Mouse (Mus musculus): ENCODE results near the gene Atf7. TPM values are rescaled to one million over a fixed set of nuclear protein-coding genes. Genes with fewer than 3 reads are reported as not detected.

Gene Atf7
- polyA plus RNA-seq, 1 experiment from 2014 or later: 27.0 TPM

DNA sequence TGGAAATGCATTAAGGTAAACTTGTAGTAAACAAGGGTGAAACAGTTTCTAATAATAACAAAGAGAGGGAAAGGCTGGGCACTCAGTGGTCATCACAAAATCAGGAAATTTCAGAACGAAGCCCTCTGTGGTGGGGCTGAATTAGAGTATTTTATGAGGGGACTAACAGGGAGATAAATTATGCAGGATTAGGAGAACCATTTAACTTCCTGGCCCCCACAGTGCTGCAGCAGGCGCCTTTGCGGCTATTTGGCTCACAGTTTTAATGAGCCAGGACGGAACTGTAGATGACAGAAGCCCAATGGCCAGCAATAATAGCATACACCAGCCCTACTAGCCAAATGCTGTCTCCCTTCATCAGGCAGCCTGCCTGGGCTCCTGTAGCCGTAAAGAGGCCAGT lies 61.6 kb downstream of the Atf7 start:
- Histone ChIP-seq H3K27ac (no peak overlapping the region), H3K4me1 (no peaks in the 10 kb centered on the region; the same call in 1 of the 2 replicates), H3K9me3 (replicated peaks) (no peaks in the 10 kb centered on the region), H3K27me3 (ENCODE audit: low read depth, poor library complexity, severe bottlenecking) (no peaks in the 10 kb centered on the region), H3K4me3 (no peak overlapping the region), H3K36me3 (peaks cover 26% of the 10 kb centered on the region)
- 72% methylated on average over 5 of the region's 5 CpGs for WGBS
- DNase-seq (ENCODE audit: low spot score): no peak

DNA sequence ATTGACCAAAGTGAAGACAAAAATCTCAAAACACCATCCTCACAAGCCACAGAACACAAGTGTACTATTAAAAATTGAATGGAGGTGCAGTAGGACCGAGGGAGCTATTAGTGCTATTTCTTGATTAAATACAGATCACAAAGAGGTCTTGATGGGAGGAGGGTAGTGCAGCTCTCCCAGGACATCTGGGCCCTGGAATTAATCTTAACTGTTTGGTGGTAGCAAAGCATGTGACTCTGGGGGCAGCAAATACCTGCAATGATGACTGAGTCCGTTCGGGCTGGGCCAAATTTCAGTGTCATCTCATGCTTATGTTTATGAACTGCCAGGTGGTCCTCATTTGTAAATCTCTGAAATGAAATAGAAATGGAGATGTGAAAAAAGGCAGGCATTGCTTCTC lies 62.2 kb downstream of the Atf7 start:
- Histone ChIP-seq H3K27me3 (ENCODE audit: low read depth, poor library complexity, severe bottlenecking) (no peaks in the 10 kb centered on the region), H3K27ac (no peak overlapping the region), H3K4me3 (no peak overlapping the region), H3K4me1 (no peaks in the 10 kb centered on the region; the same call in 1 of the 2 replicates), H3K36me3 (peaks cover 26% of the 10 kb centered on the region), H3K9me3 (replicated peaks) (no peaks in the 10 kb centered on the region)
- no peak for DNase-seq (ENCODE audit: low spot score)
- WGBS: 85% methylated on average over 3 of the region's 3 CpGs

DNA sequence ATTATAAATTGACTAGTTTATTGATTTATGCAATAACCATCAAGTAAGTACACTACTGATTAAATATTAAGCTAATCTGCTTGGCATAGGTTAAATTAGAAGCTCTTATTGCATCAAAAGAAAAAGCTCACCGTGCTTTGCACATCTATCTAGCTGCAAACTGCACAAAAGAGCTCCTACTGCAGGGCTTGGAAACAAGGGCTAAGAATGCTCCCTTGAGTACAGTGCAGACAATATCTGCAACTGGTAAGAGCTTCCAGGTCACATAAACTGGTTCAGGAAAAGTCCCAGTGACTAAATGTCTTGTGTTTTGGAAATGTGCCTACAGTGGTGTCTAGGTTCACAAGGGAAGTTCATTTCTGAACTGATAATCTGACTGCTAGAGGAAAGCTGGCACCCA lies 62.8 kb downstream of the Atf7 start:
- H3K36me3 ChIP-seq: peaks cover 26% of the 10 kb centered on the region
- H3K4me3 ChIP-seq: no peak overlapping the region
- H3K27me3 ChIP-seq (ENCODE audit: low read depth, poor library complexity, severe bottlenecking): no peaks in the 10 kb centered on the region
- no peaks in the 10 kb centered on the region for H3K9me3 ChIP-seq (replicated peaks)
- 98% methylated on average over 1 of the region's 1 CpGs for whole genome bisulfite sequencing
- DNase-seq (ENCODE audit: low spot score): no peak
- H3K27ac ChIP-seq: no peak overlapping the region
- no peaks in the 10 kb centered on the region; the same call in 1 of the 2 replicates for H3K4me1 ChIP-seq

DNA sequence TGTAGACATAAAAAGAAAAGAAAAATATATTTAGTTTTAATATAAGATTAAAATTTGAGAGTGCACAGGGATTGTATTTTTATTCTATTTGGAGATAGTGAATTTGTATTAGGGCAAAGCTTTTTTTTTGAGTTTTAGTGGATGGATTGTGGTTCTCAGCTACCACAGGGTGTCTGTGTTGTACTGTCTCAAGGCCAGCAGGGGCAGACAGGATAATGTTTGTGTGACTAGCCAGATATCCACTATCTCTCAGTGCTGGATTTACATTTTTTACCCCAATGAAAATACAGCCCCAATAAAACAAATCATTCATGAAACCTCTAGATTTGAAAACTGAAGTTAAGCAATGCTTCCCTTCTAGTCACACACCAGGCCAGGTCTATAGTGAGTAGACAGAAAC lies 67.7 kb downstream of the Atf7 start:
- peaks cover 52% of the 10 kb centered on the region for H3K36me3 ChIP-seq
- no peaks in the 10 kb centered on the region for H3K27me3 ChIP-seq (ENCODE audit: low read depth, poor library complexity, severe bottlenecking)
- no peak for DNase-seq (ENCODE audit: low spot score)
- H3K4me3 ChIP-seq: no peak overlapping the region
- no peaks in the 10 kb centered on the region for H3K4me1 ChIP-seq
- H3K27ac ChIP-seq: no peak overlapping the region
- H3K9me3 ChIP-seq (replicated peaks): no peaks in the 10 kb centered on the region

DNA sequence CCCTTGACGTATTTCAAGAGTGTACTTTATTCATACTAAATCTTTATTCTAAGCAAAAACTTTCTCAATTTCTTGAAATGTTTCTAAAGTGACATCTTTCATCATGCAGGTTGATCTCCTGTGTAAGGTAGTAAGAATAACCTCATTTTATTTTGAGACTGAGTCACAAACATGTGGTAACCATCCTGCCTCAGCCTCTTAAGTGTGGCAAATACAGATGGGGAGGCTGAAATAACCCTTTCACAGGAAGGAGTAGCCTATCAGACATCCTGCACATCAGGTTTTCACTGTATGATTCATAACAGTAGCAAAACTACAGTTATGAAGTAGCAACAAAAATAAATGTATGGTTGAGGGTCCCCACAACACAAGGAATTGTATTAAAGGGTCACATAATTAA lies 69.7 kb downstream of the Atf7 start:
- Histone ChIP-seq H3K9me3 (replicated peaks) (no peaks in the 10 kb centered on the region), H3K27ac (no peak overlapping the region), H3K27me3 (ENCODE audit: low read depth, poor library complexity, severe bottlenecking) (no peaks in the 10 kb centered on the region), H3K4me1 (no peaks in the 10 kb centered on the region), H3K36me3 (peaks cover 59% of the 10 kb centered on the region), H3K4me3 (no peak overlapping the region)
- DNase-seq (ENCODE audit: low spot score): no peak
- WGBS: 91% methylated on average over 1 of the region's 1 CpGs

DNA sequence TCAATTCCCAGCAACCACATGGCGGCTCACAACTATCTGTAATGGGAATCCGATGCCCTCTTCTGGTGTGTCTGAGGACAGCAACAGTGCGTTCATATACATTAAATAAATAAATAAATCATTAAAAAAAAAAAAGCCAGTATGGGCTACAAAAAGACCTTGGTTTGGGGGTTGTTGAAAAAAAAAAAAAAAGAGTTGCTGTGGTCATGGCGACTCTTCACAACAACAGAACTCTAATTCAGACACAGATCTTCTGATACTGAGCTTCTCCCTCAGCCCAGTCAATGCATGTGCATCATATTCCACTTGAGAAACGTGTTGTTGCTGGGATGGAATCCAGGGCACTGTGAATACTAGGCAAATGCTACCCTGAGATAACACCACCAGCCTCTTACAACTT lies 72.7 kb downstream of the Atf7 start:
- H3K4me3 ChIP-seq: no peak overlapping the region
- WGBS: 94% methylated on average over 5 of the region's 5 CpGs
- H3K27ac ChIP-seq: no peak overlapping the region
- no peak for DNase-seq (ENCODE audit: low spot score)
- H3K27me3 ChIP-seq (ENCODE audit: low read depth, poor library complexity, severe bottlenecking): no peaks in the 10 kb centered on the region
- H3K4me1 ChIP-seq: no peaks in the 10 kb centered on the region
- peaks cover 73% of the 10 kb centered on the region for H3K36me3 ChIP-seq
- H3K9me3 ChIP-seq (replicated peaks): no peaks in the 10 kb centered on the region

DNA sequence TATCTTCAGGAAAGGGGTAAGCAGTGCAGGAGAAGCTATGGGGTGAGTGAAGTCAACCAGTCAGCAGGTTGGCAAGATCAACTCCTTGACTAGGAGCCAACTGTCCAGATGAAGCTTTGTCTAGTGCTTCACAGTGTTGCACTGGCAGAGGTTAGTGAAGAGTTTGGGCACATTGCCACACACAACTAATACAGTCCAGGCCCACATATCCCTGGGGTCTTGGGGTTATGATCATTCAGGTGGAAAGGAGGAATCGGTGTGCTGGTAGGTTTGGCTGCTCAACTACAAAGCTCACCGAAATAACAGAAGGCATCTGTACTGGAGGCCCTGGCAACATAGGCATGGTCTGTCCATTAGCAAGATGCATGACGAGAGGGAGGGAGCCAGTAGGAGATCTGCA lies 77.8 kb downstream of the Atf7 start:
- Histone ChIP-seq H3K36me3 (peaks cover 83% of the 10 kb centered on the region), H3K9me3 (replicated peaks) (no peaks in the 10 kb centered on the region), H3K4me3 (no peak overlapping the region), H3K4me1 (no peaks in the 10 kb centered on the region), H3K27me3 (ENCODE audit: low read depth, poor library complexity, severe bottlenecking) (no peaks in the 10 kb centered on the region), H3K27ac (no peak overlapping the region)
- no peak for DNase-seq (ENCODE audit: low spot score)
- 97% methylated on average over 3 of the region's 3 CpGs for WGBS

DNA sequence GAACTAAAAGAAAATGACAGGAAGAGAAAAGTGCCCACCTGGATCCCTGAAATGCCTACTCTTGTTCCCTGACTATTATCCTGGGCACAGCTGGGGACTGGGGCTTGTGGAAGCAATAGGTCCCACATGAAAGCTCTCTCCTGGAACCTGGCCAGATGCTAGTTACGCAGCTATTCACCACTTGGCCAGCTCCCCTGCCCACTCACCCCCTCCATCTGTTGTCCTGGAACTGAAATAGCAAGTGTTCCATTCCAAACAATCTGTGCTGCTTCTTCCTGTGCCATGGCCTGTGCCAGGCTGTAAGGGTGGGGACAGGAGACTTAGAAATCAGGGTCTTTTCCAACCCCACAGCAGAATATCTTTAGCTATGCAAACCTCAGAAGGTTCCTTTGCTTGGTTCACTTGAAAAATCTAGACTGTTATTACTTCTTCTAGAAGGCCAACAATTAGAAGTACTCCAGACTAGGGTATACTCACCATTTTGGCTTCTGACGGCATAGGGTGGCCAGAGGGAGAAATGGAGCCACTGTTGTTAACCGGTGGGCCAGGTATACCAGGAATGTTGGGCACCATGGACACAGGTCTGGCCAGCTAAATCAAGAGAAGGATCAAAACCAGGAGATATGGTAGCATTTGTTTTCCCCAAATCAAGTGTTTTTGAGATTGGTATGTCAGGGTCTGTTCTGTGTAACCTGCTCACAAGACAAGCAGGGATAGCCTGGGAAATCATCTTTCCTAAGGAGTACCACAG lies 78.4 kb downstream of the Atf7 start:
- H3K4me1 ChIP-seq: no peaks in the 10 kb centered on the region
- DNase-seq (ENCODE audit: low spot score): no peak
- H3K27me3 ChIP-seq (ENCODE audit: low read depth, poor library complexity, severe bottlenecking): no peaks in the 10 kb centered on the region
- WGBS: 94% methylated on average over 3 of the region's 3 CpGs
- peaks cover 82% of the 10 kb centered on the region for H3K36me3 ChIP-seq
- H3K4me3 ChIP-seq: no peak overlapping the region
- H3K27ac ChIP-seq: no peak overlapping the region
- no peaks in the 10 kb centered on the region for H3K9me3 ChIP-seq (replicated peaks)

DNA sequence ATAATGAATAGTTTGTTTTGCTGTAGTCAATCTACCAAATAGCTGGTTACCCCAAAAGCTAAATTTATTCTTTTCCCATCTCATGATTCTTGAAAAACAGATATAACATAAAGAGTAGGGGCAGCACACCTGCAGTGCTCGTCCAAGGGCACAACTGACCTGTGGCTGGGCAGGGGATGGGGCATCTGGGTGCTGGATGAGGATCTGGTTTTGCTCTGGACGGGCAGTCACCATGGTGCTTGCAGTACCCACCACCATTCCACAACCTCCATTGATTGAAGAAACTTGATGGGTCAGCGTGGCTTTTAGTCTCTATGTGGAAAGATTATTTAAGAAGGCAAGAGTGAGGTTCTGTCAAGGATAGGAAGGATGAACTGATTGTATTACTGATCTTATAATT lies 79.0 kb downstream of the Atf7 start:
- DNase-seq (ENCODE audit: low spot score): no peak
- Histone ChIP-seq H3K4me1 (no peaks in the 10 kb centered on the region), H3K27me3 (ENCODE audit: low read depth, poor library complexity, severe bottlenecking) (no peaks in the 10 kb centered on the region), H3K36me3 (peaks cover 82% of the 10 kb centered on the region), H3K4me3 (no peak overlapping the region), H3K27ac (no peak overlapping the region), H3K9me3 (replicated peaks) (no peaks in the 10 kb centered on the region)
- 89% methylated on average over 3 of the region's 3 CpGs for WGBS

DNA sequence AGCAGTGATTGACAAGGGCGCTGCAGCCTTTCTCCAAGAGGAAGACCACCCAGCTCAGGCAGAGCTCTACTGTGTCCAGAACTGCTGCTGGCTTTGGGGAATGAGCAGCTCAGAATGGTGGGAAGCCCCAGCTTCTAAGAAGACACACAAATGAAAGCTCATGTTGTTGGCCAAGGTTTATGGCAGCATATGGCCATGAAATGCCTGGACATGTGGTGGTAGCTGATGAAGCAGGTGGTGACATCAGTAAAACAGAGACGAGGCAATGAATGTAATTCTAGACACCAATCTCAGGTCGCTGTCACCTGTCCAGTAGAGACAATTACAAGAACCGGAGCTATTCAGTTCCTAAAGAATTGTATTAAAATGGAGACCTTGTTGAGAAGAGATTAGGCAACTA lies 80.5 kb downstream of the Atf7 start:
- Histone ChIP-seq H3K27me3 (ENCODE audit: low read depth, poor library complexity, severe bottlenecking) (no peaks in the 10 kb centered on the region), H3K27ac (no peak overlapping the region), H3K4me1 (no peaks in the 10 kb centered on the region), H3K4me3 (no peak overlapping the region), H3K36me3 (peaks cover 86% of the 10 kb centered on the region), H3K9me3 (replicated peaks) (no peaks in the 10 kb centered on the region)
- DNase-seq (ENCODE audit: low spot score): no peak
- 92% methylated on average over 4 of the region's 4 CpGs for WGBS

DNA sequence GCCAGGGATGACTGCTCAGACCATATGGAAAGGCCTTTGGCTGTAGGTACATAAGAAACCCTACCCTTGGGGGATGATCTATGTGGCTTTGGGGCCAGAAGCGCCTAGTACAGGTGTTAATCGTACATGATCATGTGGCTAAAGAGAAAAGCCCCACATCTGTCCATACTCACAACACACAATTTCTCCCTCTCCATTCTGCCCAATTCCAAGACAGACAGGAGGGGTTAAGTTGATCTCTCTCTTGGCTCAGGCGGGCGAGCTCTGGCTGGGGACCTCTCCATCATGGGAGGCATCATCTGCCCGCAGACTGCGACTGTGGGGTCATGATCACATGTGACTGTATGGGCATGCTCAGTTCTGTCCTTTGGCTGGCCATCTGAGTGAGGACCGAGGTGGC lies 91.3 kb downstream of the Atf7 start:
- Histone ChIP-seq H3K36me3 (peaks cover 87% of the 10 kb centered on the region), H3K27me3 (ENCODE audit: low read depth, poor library complexity, severe bottlenecking) (no peaks in the 10 kb centered on the region), H3K4me1 (peaks cover 10% of the 10 kb centered on the region), H3K9me3 (replicated peaks) (no peaks in the 10 kb centered on the region), H3K4me3 (no peak overlapping the region), H3K27ac (0 out of 2 replicates have a peak overlapping the region, but pooled peaks have one; percentile 0)
- DNase-seq (ENCODE audit: low spot score): no peak
- WGBS: 78% methylated on average over 7 of the region's 7 CpGs

DNA sequence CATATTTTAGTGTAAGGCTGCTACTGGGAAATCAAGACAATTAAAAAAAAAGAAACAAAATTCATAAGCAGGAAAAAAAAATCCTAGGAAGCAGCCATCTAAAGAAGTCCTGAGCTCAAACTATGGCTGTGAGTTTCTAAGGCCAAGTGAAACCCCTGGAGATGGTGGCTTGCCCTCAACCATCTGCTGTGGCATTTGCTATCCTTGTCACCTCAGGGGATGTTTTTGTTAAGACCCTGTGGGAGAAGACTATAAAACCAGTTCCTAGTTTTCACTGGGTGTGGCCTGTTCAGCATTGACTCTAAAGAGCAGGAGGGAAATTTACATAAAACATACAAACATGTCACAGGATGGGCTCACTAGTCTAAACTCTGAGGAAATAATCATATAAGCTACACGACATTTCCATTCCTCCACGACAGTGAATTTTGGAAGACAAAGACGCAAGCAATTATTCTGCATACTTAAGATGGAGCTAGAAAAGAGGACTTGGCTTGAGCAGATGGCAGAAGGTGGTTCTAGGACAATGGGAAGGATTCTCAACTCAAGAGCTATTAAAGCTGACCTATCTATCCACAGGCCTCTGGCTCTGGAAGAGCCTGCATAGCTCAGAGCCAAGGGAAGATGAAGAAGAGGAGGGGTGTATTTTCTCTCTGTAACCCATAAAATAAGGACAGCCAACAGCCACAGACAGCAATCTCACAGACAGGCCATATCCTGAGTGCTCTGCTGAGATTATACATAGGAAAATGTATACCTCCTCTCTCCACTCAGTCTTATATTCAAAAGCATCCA lies 93.0 kb downstream of the Atf7 start:
- DNase-seq (ENCODE audit: low spot score): no peak
- H3K27ac ChIP-seq: no peak overlapping the region
- no peaks in the 10 kb centered on the region for H3K27me3 ChIP-seq (ENCODE audit: low read depth, poor library complexity, severe bottlenecking)
- H3K4me3 ChIP-seq: no peak overlapping the region
- peaks cover 10% of the 10 kb centered on the region for H3K4me1 ChIP-seq
- 92% methylated on average over 3 of the region's 3 CpGs for WGBS
- peaks cover 95% of the 10 kb centered on the region for H3K36me3 ChIP-seq
- H3K9me3 ChIP-seq (replicated peaks): no peaks in the 10 kb centered on the region

DNA sequence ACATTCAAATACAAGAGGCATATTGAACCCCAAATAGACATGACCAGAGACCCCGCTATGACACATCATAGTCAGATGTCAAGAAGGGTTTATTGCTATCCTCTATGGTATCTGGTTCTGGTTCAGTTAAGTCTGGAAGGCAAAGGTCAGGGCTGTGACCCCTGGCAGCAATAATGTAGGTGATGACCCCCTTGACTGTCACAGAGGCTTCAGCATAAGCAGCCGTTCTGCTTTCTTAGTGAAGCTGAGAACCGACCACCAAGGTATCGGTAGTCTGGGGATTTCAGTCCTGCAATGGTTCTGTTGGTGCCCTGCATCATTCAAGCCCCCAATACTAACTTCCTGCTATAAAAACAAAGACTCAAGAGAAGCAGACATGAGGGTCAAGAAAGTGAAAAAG lies 93.7 kb downstream of the Atf7 start:
- Histone ChIP-seq H3K4me3 (no peak overlapping the region), H3K36me3 (peaks cover 92% of the 10 kb centered on the region), H3K27ac (no peak overlapping the region), H3K9me3 (replicated peaks) (no peaks in the 10 kb centered on the region), H3K4me1 (peaks cover 10% of the 10 kb centered on the region), H3K27me3 (ENCODE audit: low read depth, poor library complexity, severe bottlenecking) (no peaks in the 10 kb centered on the region)
- WGBS: 68% methylated on average over 4 of the region's 4 CpGs
- DNase-seq (ENCODE audit: low spot score): no peak
